Mouse (Mus musculus): Measurements from ENCODE around the gene Derl3. TPM values are rescaled to one million over a fixed set of nuclear protein-coding genes. Genes with fewer than 3 reads are reported as not detected.

The Derl3 gene
- polyA plus RNA-seq, 1 experiment from 2014 or later, result 3.9 TPM

Other genes with a start within 250 kb of the Derl3 start
- gene Susd2, start 249.4 kb upstream of the Derl3 start, polyA plus RNA-seq (2014; fragmentation: Nextera tagmentation; extraction: Ambion mirVana), result 0.98 and 1.4 TPM in 2 replicates
- 28.5 and 30.7 TPM in 2 replicates for gene Cabin1, start 129.1 kb upstream of the Derl3 start, polyA plus RNA-seq (2014; fragmentation: Nextera tagmentation; extraction: Ambion mirVana)
- gene Ddt, start 120.0 kb upstream of the Derl3 start, polyA plus RNA-seq (2014; fragmentation: Nextera tagmentation; extraction: Ambion mirVana), result 100.0 and 107 TPM in 2 replicates
- 0.41 TPM in 1 of 2 replicates, not detected in the other for gene Gm20441, start 112.5 kb upstream of the Derl3 start, polyA plus RNA-seq (2014; fragmentation: Nextera tagmentation; extraction: Ambion mirVana)
- gene Gstt3, start 112.0 kb upstream of the Derl3 start, polyA plus RNA-seq (2014; fragmentation: Nextera tagmentation; extraction: Ambion mirVana), result 6.4 and 7.9 TPM in 2 replicates
- 4.4 and 5.5 TPM in 2 replicates for gene Gstt1, start 94.8 kb upstream of the Derl3 start, polyA plus RNA-seq (2014; fragmentation: Nextera tagmentation; extraction: Ambion mirVana)
- not detected in 2 replicates for gene Gstt4, start 70.9 kb upstream of the Derl3 start, polyA plus RNA-seq (2014; fragmentation: Nextera tagmentation; extraction: Ambion mirVana)
- 7.8 and 9.5 TPM in 2 replicates for gene Gstt2, start 56.0 kb upstream of the Derl3 start, polyA plus RNA-seq (2014; fragmentation: Nextera tagmentation; extraction: Ambion mirVana)
- 2,626 and 2,699 TPM in 2 replicates for gene Mif, start 33.2 kb upstream of the Derl3 start, polyA plus RNA-seq (2014; fragmentation: Nextera tagmentation; extraction: Ambion mirVana)
- gene Smarcb1, start 28.2 kb downstream of the Derl3 start, polyA plus RNA-seq (2014; fragmentation: Nextera tagmentation; extraction: Ambion mirVana), result 260 and 263 TPM in 2 replicates
- 4.5 and 6.2 TPM in 2 replicates for gene Chchd10, start 39.7 kb downstream of the Derl3 start, polyA plus RNA-seq (2014; fragmentation: Nextera tagmentation; extraction: Ambion mirVana)
- 66.1 and 75.2 TPM in 2 replicates for gene Mmp11, start 43.1 kb downstream of the Derl3 start, polyA plus RNA-seq (2014; fragmentation: Nextera tagmentation; extraction: Ambion mirVana)
- gene Gm867, start 47.3 kb downstream of the Derl3 start, polyA plus RNA-seq (2014; fragmentation: Nextera tagmentation; extraction: Ambion mirVana), result 0.31 and 0.35 TPM in 2 replicates
- gene Vpreb3, start 49.6 kb downstream of the Derl3 start, polyA plus RNA-seq (2014; fragmentation: Nextera tagmentation; extraction: Ambion mirVana), result 0.33 and 0.60 TPM in 2 replicates
- 0.10 TPM in 1 of 2 replicates, not detected in the other for gene Gm5134, start 61.1 kb downstream of the Derl3 start, polyA plus RNA-seq (2014; fragmentation: Nextera tagmentation; extraction: Ambion mirVana)
- gene Zfp280b, start 139.2 kb downstream of the Derl3 start, polyA plus RNA-seq (2014; fragmentation: Nextera tagmentation; extraction: Ambion mirVana), result 42.1 and 44.8 TPM in 2 replicates
- not detected in 2 replicates for gene Slc5a4b, start 217.5 kb downstream of the Derl3 start, polyA plus RNA-seq (2014; fragmentation: Nextera tagmentation; extraction: Ambion mirVana)

All from limb, embryonic 11.5 days (tissue).